9 mouse cellular contexts compared by ENCODE assay signal in the genomic region with DNA sequence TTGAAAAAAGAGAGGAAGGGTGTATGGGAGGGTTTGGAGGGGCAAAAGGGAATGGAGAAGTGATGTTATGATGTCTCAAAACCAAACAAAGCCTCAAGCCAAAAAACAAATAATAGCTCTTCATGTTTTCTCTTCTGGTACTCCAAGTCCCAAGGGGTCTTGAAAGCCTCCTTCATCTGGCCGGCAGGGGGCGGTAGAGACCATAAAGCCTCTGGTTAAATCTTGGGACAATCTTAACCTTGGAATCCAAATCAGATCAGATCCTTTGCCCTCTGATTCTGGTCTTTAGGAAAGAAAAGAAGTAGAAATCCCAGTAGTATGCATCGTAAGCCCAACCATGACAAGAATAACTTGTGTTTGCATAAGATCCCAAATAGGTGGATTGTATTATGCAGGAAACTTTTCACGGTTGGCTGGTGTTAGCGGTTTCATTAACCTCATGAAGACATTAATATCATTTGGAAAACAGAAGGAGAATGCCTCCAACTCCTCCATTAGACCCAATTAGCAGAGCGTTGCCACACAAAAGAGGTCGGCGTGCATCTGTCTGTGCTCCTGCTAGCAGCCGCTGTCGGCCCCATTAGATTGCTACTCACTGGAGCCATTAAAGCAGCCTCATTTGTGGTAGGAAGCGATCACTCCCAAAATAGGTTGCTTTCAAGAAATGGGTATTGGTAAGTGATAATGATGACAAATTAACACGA.
DNase-seq lines count a peak whose midpoint lies in the region; ATAC-seq and TF ChIP-seq lines count a peak whose summit lies in the region.
"Had no signal": no experiment of that assay in that cellular context is flagged by ENCODE, and none has a peak within 500 bp of the region (broad histone marks: within the 10 kb centered on the region; RNA-seq: fewer than 3 reads in every experiment).

No protein-coding gene starts in this region.

- in situ Hi-C loops in CH12.LX (cut with MboI; ENCODE audit: low pct_ligation_motif_present, low pct_unique_long_range_greater_than_20kb, low sequenced_read_pairs) = no loop called here

- TF ChIP-seq CTCF in CH12.LX (conservative IDR thresholded peaks at IDR 0.05 in 1 of 2, IDR thresholded peaks at IDR 0.05 in 1 of 2; ENCODE audit: low read depth in 2 of 2, low read length in 2 of 2) = peak; percentile 74 to 82
- peak; percentile 96 for TF ChIP-seq CTCF in gastrocnemius, adult 2 months (IDR thresholded peaks at IDR 0.05)

- H3K27me3 ChIP-seq in CH12.LX (replicated peaks) = no peaks in the 10 kb centered on the region
- H3K27me3 ChIP-seq: heart, embryonic 13.5 days had no signal

- no peak for TF ChIP-seq POLR2A in CH12.LX (IDR thresholded peaks at IDR 0.05; ENCODE audit: low read depth, low read length)

- H3K4me1 ChIP-seq in CH12.LX (ENCODE audit: control insufficient read depth in 1 of 2, insufficient read depth in 2 of 2) = peaks cover 0 to 31% of the 10 kb centered on the region in 2 experiments; a peak in 3 of 4 replicates

- H3K27ac ChIP-seq in CH12.LX (ENCODE audit: insufficient read depth, low read depth) = no peak overlapping the region
- no peak overlapping the region for H3K27ac ChIP-seq in gastrocnemius, adult 2 months
- H3K27ac ChIP-seq: heart, embryonic 13.5 days had no signal

- DNase-seq in CH12.LX (ENCODE audit: extremely low read depth) (peak; percentile 64), R1 (ENCODE audit: low read depth, low spot score) (peak; percentile 76)
- peak; percentile 93 to 96 for DNase-seq in cerebellum, postnatal 10 days
- peak; percentile 78 for DNase-seq in gastrocnemius, adult 2 months
- DNase-seq in kidney, postnatal 36 days = peak; percentile 57 to 89
- DNase-seq in lung, postnatal 25 days (ENCODE audit: low spot score) = peak; percentile 25
- DNase-seq in right cerebral cortex, postnatal 4 days = peak; percentile 93

- no peaks in the 10 kb centered on the region for H3K36me3 ChIP-seq in CH12.LX (replicated peaks in 1 of 2; ENCODE audit: control insufficient read depth in 1 of 2, insufficient read depth in 1 of 2, low read length in 1 of 2)
- H3K36me3 ChIP-seq: heart, embryonic 13.5 days had no signal

- intact Hi-C loops in gastrocnemius, adult 2 months (cut with DNase I) = loop anchor here (10.0 kb wide), 1 partner anchor 545 kb away; no protein-coding TSS in a partner anchor

- H3K9ac ChIP-seq in CH12.LX (ENCODE audit: insufficient read depth, low read depth) = no peak overlapping the region
- H3K9ac ChIP-seq: heart, embryonic 13.5 days had no signal

- dilution Hi-C loops in CH12.LX (cut with MboI; ENCODE audit: extremely low pct_ligation_motif_present, extremely low pct_unique_long_range_greater_than_20kb, low sequenced_read_pairs) = no loop called here

- TF ChIP-seq EP300 in CH12.LX (IDR thresholded peaks at IDR 0.05; ENCODE audit: low read length) = no peak

- TF ChIP-seq RAD21 in CH12.LX (IDR thresholded peaks at IDR 0.05; ENCODE audit: low read depth, low read length) = peak; percentile 86

- H3K79me2 ChIP-seq in CH12.LX (replicated peaks; ENCODE audit: control insufficient read depth, extremely low read depth, insufficient read depth, poor library complexity, severe bottlenecking) = no peaks in the 10 kb centered on the region

- H3K4me2 ChIP-seq in CH12.LX (ENCODE audit: insufficient read depth, low read depth, poor library complexity, severe bottlenecking) = no peak overlapping the region
- H3K4me2 ChIP-seq: heart, embryonic 13.5 days had no signal

- no peak overlapping the region for H3K4me3 ChIP-seq in CH12.LX (replicated peaks in 1 of 3; ENCODE audit: low read depth in 2 of 3, low read length in 2 of 3, poor library complexity in 1 of 3)
- H3K4me3 ChIP-seq in gastrocnemius, adult 2 months = no peak overlapping the region
- H3K4me3 ChIP-seq: heart, embryonic 13.5 days had no signal

- no peaks in the 10 kb centered on the region for H3K9me3 ChIP-seq in CH12.LX (replicated peaks; ENCODE audit: low read length)
- H3K9me3 ChIP-seq: heart, embryonic 13.5 days had no signal

- ATAC-seq in megakaryocyte-erythroid progenitor cell, adult 5-6 weeks (replicated peaks; ENCODE audit: low FRiP score, low TSS enrichment, poor library complexity, severe bottlenecking) = no peak

TF ChIP-seq in CH12.LX, 34 proteins besides CTCF, POLR2A, EP300 and RAD21:
- TF ChIP-seq JUND (conservative IDR thresholded peaks at IDR 0.05; ENCODE audit: low read depth, low read length) = no peak
- no peak for TF ChIP-seq ZMIZ1 (IDR thresholded peaks at IDR 0.05; ENCODE audit: low read depth, low read length)
- no peak for TF ChIP-seq GABPA (IDR thresholded peaks at IDR 0.05; ENCODE audit: insufficient replicate concordance, low read depth, low read length)
- TF ChIP-seq IRF4 (IDR thresholded peaks at IDR 0.05; ENCODE audit: low read depth, low read length) = no peak
- TF ChIP-seq ZC3H11A (IDR thresholded peaks at IDR 0.05; ENCODE audit: low read depth, low read length) = peak; percentile 7; the same call in 1 of the 2 replicates
- peak; percentile 71 for TF ChIP-seq SMC3 (IDR thresholded peaks at IDR 0.05; ENCODE audit: low read depth, low read length)
- no peak for TF ChIP-seq ELF1 (IDR thresholded peaks at IDR 0.05; ENCODE audit: low read depth, low read length)

Comparison
In these comparisons a context has a peak if more than half of its experiments do, and no peak if none do; other contexts are left out.
1. DNase-seq: peak in every context shown above with its lines; median percentile 94 in cerebellum, postnatal 10 days; 93 in right cerebral cortex, postnatal 4 days; 78 in gastrocnemius, adult 2 months; 76 in R1; 73 in kidney, postnatal 36 days; 64 in CH12.LX; 25 in lung, postnatal 25 days.